Mouse (Mus musculus): Measurements from ENCODE around the gene Hk3.

Gene Hk3

GRCm38 (mm10) chr13:54983614-54984013 is 37.6 kb downstream of the Hk3 start:
- no peaks in the 10 kb centered on the region for H3K27me3 ChIP-seq (ENCODE audit: control insufficient read depth, insufficient read depth, low read length, poor library complexity, severe bottlenecking)
- peak; percentile 12 for DNase-seq (ENCODE audit: low read depth, low spot score)
- no peaks in the 10 kb centered on the region for H3K36me3 ChIP-seq (ENCODE audit: control insufficient read depth, insufficient read depth, low read length, poor library complexity, severe bottlenecking)

- Histone ChIP-seq H3K27me3 (ENCODE audit: control insufficient read depth, insufficient read depth, low read length, poor library complexity, severe bottlenecking) (no peaks in the 10 kb centered on the region), H3K36me3 (ENCODE audit: control insufficient read depth, insufficient read depth, low read length, poor library complexity, severe bottlenecking) (no peaks in the 10 kb centered on the region)
- DNase-seq (ENCODE audit: low read depth, low spot score) = no peak
These were observed 38.2 kb downstream of the Hk3 start for GRCm38 (mm10) chr13:54983001-54983400.

- Histone ChIP-seq H3K36me3 (ENCODE audit: control insufficient read depth, insufficient read depth, low read length, poor library complexity, severe bottlenecking) (no peaks in the 10 kb centered on the region), H3K27me3 (ENCODE audit: control insufficient read depth, insufficient read depth, low read length, poor library complexity, severe bottlenecking) (no peaks in the 10 kb centered on the region)
- no peak for DNase-seq (ENCODE audit: low read depth, low spot score)
These were observed 40.2 kb downstream of the Hk3 start for GRCm38 (mm10) chr13:54980957-54981356.

GRCm38 (mm10) chr13:54978804-54979203 is 42.4 kb downstream of the Hk3 start:
- no peaks in the 10 kb centered on the region for H3K27me3 ChIP-seq (ENCODE audit: control insufficient read depth, insufficient read depth, low read length, poor library complexity, severe bottlenecking)
- no peak for DNase-seq (ENCODE audit: low read depth, low spot score)
- H3K36me3 ChIP-seq (ENCODE audit: control insufficient read depth, insufficient read depth, low read length, poor library complexity, severe bottlenecking) = no peaks in the 10 kb centered on the region

GRCm38 (mm10) chr13:54975546-54975945 is 45.6 kb downstream of the Hk3 start:
- DNase-seq (ENCODE audit: low read depth, low spot score) = no peak

GRCm38 (mm10) chr13:54970521-54971247 is 50.5 kb downstream of the Hk3 start:
- H3K36me3 ChIP-seq (ENCODE audit: control insufficient read depth, insufficient read depth, low read length, poor library complexity, severe bottlenecking) = no peaks in the 10 kb centered on the region
- H3K27me3 ChIP-seq (ENCODE audit: control insufficient read depth, insufficient read depth, low read length, poor library complexity, severe bottlenecking) = no peaks in the 10 kb centered on the region
- peak; percentile 37 for DNase-seq (ENCODE audit: low read depth, low spot score)

More at GRCm38 (mm10) chr13:54975546-54975945, 45.6 kb downstream of the Hk3 start:
- no peaks in the 10 kb centered on the region for H3K36me3 ChIP-seq (ENCODE audit: control insufficient read depth, insufficient read depth, low read length, poor library complexity, severe bottlenecking)
- H3K27me3 ChIP-seq (ENCODE audit: control insufficient read depth, insufficient read depth, low read length, poor library complexity, severe bottlenecking) = no peaks in the 10 kb centered on the region

GRCm38 (mm10) chr13:54969513-54969912 is 51.7 kb downstream of the Hk3 start:
- Histone ChIP-seq H3K27me3 (ENCODE audit: control insufficient read depth, insufficient read depth, low read length, poor library complexity, severe bottlenecking) (no peaks in the 10 kb centered on the region), H3K36me3 (ENCODE audit: control insufficient read depth, insufficient read depth, low read length, poor library complexity, severe bottlenecking) (no peaks in the 10 kb centered on the region)
- DNase-seq (ENCODE audit: low read depth, low spot score) = no peak

GRCm38 (mm10) chr13:54968636-54969035 is 52.5 kb downstream of the Hk3 start:
- H3K27me3 ChIP-seq (ENCODE audit: control insufficient read depth, insufficient read depth, low read length, poor library complexity, severe bottlenecking) = no peaks in the 10 kb centered on the region

GRCm38 (mm10) chr13:54967501-54967900 is 53.7 kb downstream of the Hk3 start:
- DNase-seq (ENCODE audit: low read depth, low spot score) = no peak
- Histone ChIP-seq H3K27me3 (ENCODE audit: control insufficient read depth, insufficient read depth, low read length, poor library complexity, severe bottlenecking) (no peaks in the 10 kb centered on the region), H3K36me3 (ENCODE audit: control insufficient read depth, insufficient read depth, low read length, poor library complexity, severe bottlenecking) (no peaks in the 10 kb centered on the region)

More at GRCm38 (mm10) chr13:54968636-54969035, 52.5 kb downstream of the Hk3 start:
- H3K36me3 ChIP-seq (ENCODE audit: control insufficient read depth, insufficient read depth, low read length, poor library complexity, severe bottlenecking) = no peaks in the 10 kb centered on the region
- DNase-seq (ENCODE audit: low read depth, low spot score) = no peak

GRCm38 (mm10) chr13:54965256-54965655 is 55.9 kb downstream of the Hk3 start:
- Histone ChIP-seq H3K27me3 (ENCODE audit: control insufficient read depth, insufficient read depth, low read length, poor library complexity, severe bottlenecking) (no peaks in the 10 kb centered on the region), H3K36me3 (ENCODE audit: control insufficient read depth, insufficient read depth, low read length, poor library complexity, severe bottlenecking) (no peaks in the 10 kb centered on the region)
- DNase-seq (ENCODE audit: low read depth, low spot score) = no peak

- H3K27me3 ChIP-seq (ENCODE audit: control insufficient read depth, insufficient read depth, low read length, poor library complexity, severe bottlenecking) = no peaks in the 10 kb centered on the region
- H3K36me3 ChIP-seq (ENCODE audit: control insufficient read depth, insufficient read depth, low read length, poor library complexity, severe bottlenecking) = no peaks in the 10 kb centered on the region
- no peak for DNase-seq (ENCODE audit: low read depth, low spot score)
These were observed 60.7 kb downstream of the Hk3 start for GRCm38 (mm10) chr13:54960491-54960890.

- H3K36me3 ChIP-seq (ENCODE audit: control insufficient read depth, insufficient read depth, low read length, poor library complexity, severe bottlenecking) = no peaks in the 10 kb centered on the region
- H3K27me3 ChIP-seq (ENCODE audit: control insufficient read depth, insufficient read depth, low read length, poor library complexity, severe bottlenecking) = no peaks in the 10 kb centered on the region
- DNase-seq (ENCODE audit: low read depth, low spot score) = no peak
These were observed 61.3 kb downstream of the Hk3 start for GRCm38 (mm10) chr13:54959842-54960241.

- Histone ChIP-seq H3K27me3 (ENCODE audit: control insufficient read depth, insufficient read depth, low read length, poor library complexity, severe bottlenecking) (no peaks in the 10 kb centered on the region), H3K36me3 (ENCODE audit: control insufficient read depth, insufficient read depth, low read length, poor library complexity, severe bottlenecking) (no peaks in the 10 kb centered on the region)
- no peak for DNase-seq (ENCODE audit: low read depth, low spot score)
These were observed 62.0 kb downstream of the Hk3 start for GRCm38 (mm10) chr13:54959059-54959701.

GRCm38 (mm10) chr13:54957281-54957680 is 63.9 kb downstream of the Hk3 start:
- Histone ChIP-seq H3K36me3 (ENCODE audit: control insufficient read depth, insufficient read depth, low read length, poor library complexity, severe bottlenecking) (no peaks in the 10 kb centered on the region), H3K27me3 (ENCODE audit: control insufficient read depth, insufficient read depth, low read length, poor library complexity, severe bottlenecking) (no peaks in the 10 kb centered on the region)
- DNase-seq (ENCODE audit: low read depth, low spot score) = no peak

All from splenic B cell, adult 2 months (primary cell).